Mouse (Mus musculus) ES-Bruce4 (cell line): ENCODE data around the gene Pck1.

Experiments
- CTCF ChIP-seq: IDR thresholded peaks from one replicate; pipeline ENCODE4 v1.8.1; 2011; ENCODE audit warnings: low read depth, low read length
- EP300 ChIP-seq: IDR thresholded peaks from 2 replicates; pipeline ENCODE4 v1.6.1; 2011; ENCODE audit warnings: low read depth, low read length; ENCODE audit not compliant: insufficient read depth
- POLR2A ChIP-seq: IDR thresholded peaks from one replicate; pipeline ENCODE4 v1.8.1; 2011; ENCODE audit warnings: low read length; ENCODE audit not compliant: insufficient read depth

- TF ChIP-seq EP300 (no peak), CTCF (no peak), POLR2A (no peak)
Observed at GRCm38 (mm10) chr2:173158390-173159055, 5.7 kb downstream of the Pck1 start.
